Comparison of ENCODE assay signal across 9 mouse cellular contexts in genomic region chr17:34257594-34258375, GRCm38 (mm10). TPM values are rescaled to one million over a fixed set of nuclear protein-coding genes. Genes with fewer than 3 reads are reported as not detected.
A peak's percentile ranks its signal among the peaks of the same experiment; 100 is the strongest.
DNase-seq lines count a peak whose midpoint lies in the region; ATAC-seq and TF ChIP-seq lines count a peak whose summit lies in the region.
"Had no signal": no experiment of that assay in that cellular context is flagged by ENCODE, and none has a peak within 500 bp of the region (broad histone marks: within the 10 kb centered on the region; RNA-seq: fewer than 3 reads in every experiment).

Gene H2-Ab1, plus strand, starts transcription at chr17:34257689.

- no peak within 1 kb of the TSS for H3K9ac ChIP-seq in embryonic facial prominence, embryonic 15.5 days
- no peak within 1 kb of the TSS for H3K9ac ChIP-seq in heart, embryonic 15.5 days
- H3K9ac ChIP-seq in lung, postnatal 0 days (replicated peaks; ENCODE audit: low read depth), result no peak within 1 kb of the TSS

- no peak within 1 kb of the TSS for H3K4me3 ChIP-seq in embryonic facial prominence, embryonic 15.5 days (replicated peaks)
- no peak within 1 kb of the TSS for H3K4me3 ChIP-seq in heart, embryonic 15.5 days
- H3K4me3 ChIP-seq in lung, postnatal 0 days (ENCODE audit: low read depth, low read length), result no peak within 1 kb of the TSS
- H3K4me3 ChIP-seq: limb, embryonic 12.5 days had no signal

- no peaks in the 10 kb centered on the region for H3K36me3 ChIP-seq in embryonic facial prominence, embryonic 15.5 days
- H3K36me3 ChIP-seq in heart, embryonic 15.5 days, result no peaks in the 10 kb centered on the region
- H3K36me3 ChIP-seq in lung, postnatal 0 days (ENCODE audit: insufficient read depth, low read length), result no peaks in the 10 kb centered on the region
- H3K36me3 ChIP-seq: limb, embryonic 12.5 days had no signal

- peaks cover 5% of the 10 kb centered on the region; the same call in 1 of the 2 replicates for H3K27me3 ChIP-seq in embryonic facial prominence, embryonic 15.5 days
- peaks cover 24% of the 10 kb centered on the region for H3K27me3 ChIP-seq in heart, embryonic 15.5 days
- H3K27me3 ChIP-seq in lung, postnatal 0 days (replicated peaks; ENCODE audit: insufficient read depth, low read length), result peaks cover 6% of the 10 kb centered on the region; the same call in 1 of the 2 replicates

- no peak within 1 kb of the TSS for H3K27ac ChIP-seq in embryonic facial prominence, embryonic 15.5 days (replicated peaks)
- no peak within 1 kb of the TSS; the same call in 1 of the 2 replicates for H3K27ac ChIP-seq in heart, embryonic 15.5 days
- no peak within 1 kb of the TSS for H3K27ac ChIP-seq in lung, postnatal 0 days (ENCODE audit: low read length)
- H3K27ac ChIP-seq: limb, embryonic 12.5 days had no signal

- WGBS in embryonic facial prominence, embryonic 15.5 days, result 68% methylated on average over 11 of the region's 11 CpGs
- WGBS in heart, embryonic 15.5 days, result 65% methylated on average over 11 of the region's 11 CpGs
- WGBS in lung, postnatal 0 days, result 68% methylated on average over 11 of the region's 11 CpGs

- no peaks in the 10 kb centered on the region for H3K9me3 ChIP-seq in embryonic facial prominence, embryonic 15.5 days (replicated peaks)
- H3K9me3 ChIP-seq in heart, embryonic 15.5 days (replicated peaks), result no peaks in the 10 kb centered on the region
- no peaks in the 10 kb centered on the region for H3K9me3 ChIP-seq in lung, postnatal 0 days (ENCODE audit: low read length)
- H3K9me3 ChIP-seq: limb, embryonic 12.5 days had no signal

- no peak within 1 kb of the TSS for H3K4me2 ChIP-seq in embryonic facial prominence, embryonic 15.5 days (replicated peaks)
- no peak within 1 kb of the TSS for H3K4me2 ChIP-seq in heart, embryonic 15.5 days
- no peak within 1 kb of the TSS for H3K4me2 ChIP-seq in lung, postnatal 0 days (replicated peaks; ENCODE audit: low read depth, low read length)
- H3K4me2 ChIP-seq: limb, embryonic 12.5 days had no signal

- no peak for ATAC-seq in embryonic facial prominence, embryonic 15.5 days (ENCODE audit: insufficient number of reproducible peaks, low FRiP score, low TSS enrichment, low read depth)
- no peak for ATAC-seq in heart, embryonic 15.5 days (replicated peaks; ENCODE audit: insufficient number of reproducible peaks, insufficient read depth, low FRiP score, low read depth)
- peak; percentile 50; the same call in 1 of the 2 replicates for ATAC-seq in lung, postnatal 0 days

- DNase-seq in ES-CJ7 (ENCODE audit: low read depth, low spot score), result peak; percentile 28
- DNase-seq in adrenal gland, adult 8-10 months, result peak; percentile 72
- peak; percentile 87 for DNase-seq in layer of hippocampus, adult 11-12 months (ENCODE audit: low spot score)
- DNase-seq in lung, postnatal 0 days (ENCODE audit: low spot score), result peak; percentile 62
- peak; percentile 77 for DNase-seq in spleen, adult 12 weeks (ENCODE audit: low spot score)
- no peak for DNase-seq in neural tube, embryonic 10.5 days (ENCODE audit: extremely low spot score, low spot score)

- TF ChIP-seq EP300 in lung, postnatal 0 days (IDR thresholded peaks at IDR 0.05), result no peak

- no peak for TF ChIP-seq CTCF in lung, postnatal 0 days (IDR thresholded peaks at IDR 0.05)

- no peaks in the 10 kb centered on the region for H3K4me1 ChIP-seq in embryonic facial prominence, embryonic 15.5 days
- peaks cover 6% of the 10 kb centered on the region; the same call in 1 of the 2 replicates for H3K4me1 ChIP-seq in heart, embryonic 15.5 days (replicated peaks)
- H3K4me1 ChIP-seq in lung, postnatal 0 days (ENCODE audit: insufficient read depth, low read depth, low read length), result no peaks in the 10 kb centered on the region
- H3K4me1 ChIP-seq: limb, embryonic 12.5 days had no signal

RNA-seq across cellular contexts. Expression of gene H2-Ab1, which starts in this region (rescaled TPM):
- total RNA-seq in adrenal gland, adult 8-10 months (2022), result 100 to 1,000 TPM in 3 of 4 experiments, 10 to 100 TPM in 1; 62.4 to 146 (median 115) TPM
- polyA plus RNA-seq in embryonic facial prominence, embryonic 15.5 days (2015; fragmentation: Nextera tagmentation; extraction: Ambion mirVana), result 10.8 and 11.7 TPM in 2 replicates
- 16.2 and 120 TPM in 2 replicates for polyA plus RNA-seq in heart, embryonic 15.5 days (2015; fragmentation: Nextera tagmentation; extraction: Ambion mirVana)
- 17.8 and 19.2 TPM in 2 replicates for polyA plus RNA-seq in lung, postnatal 0 days (2015; fragmentation: Nextera tagmentation; extraction: Ambion mirVana)
